Mouse (Mus musculus) 3134 (cell line): ENCODE results near the gene Lrrc55.

Experiments
- DNase-seq: peaks from one replicate; pipeline ENCODE4 v3.0.0-alpha.2; 2011; ENCODE audit warnings: low spot score; ENCODE audit not compliant: insufficient read length; ENCODE audit errors: extremely low read depth

Gene Lrrc55

GRCm38 (mm10) chr2:85172071-85172762 is 24.8 kb downstream of the Lrrc55 start:
- no peak for DNase-seq

DNA sequence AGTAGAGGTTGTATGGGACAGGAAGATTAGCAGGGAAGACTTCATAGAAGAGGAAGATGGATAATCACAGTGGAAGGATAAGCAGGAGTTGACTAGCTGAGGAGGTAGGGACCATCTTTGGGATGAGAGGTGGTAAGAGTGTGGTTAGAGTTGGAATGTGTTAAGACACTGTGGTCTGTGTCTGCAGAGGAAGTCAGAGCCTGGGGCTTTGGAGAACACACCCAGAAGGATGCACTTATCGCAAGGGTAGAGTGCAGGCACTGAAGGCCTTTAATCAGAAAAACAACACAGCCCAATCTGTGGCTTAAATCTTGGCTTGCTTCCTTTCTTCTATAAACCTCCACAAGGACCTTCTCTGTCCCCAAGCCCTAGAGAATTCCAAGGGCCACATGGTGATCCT is 28.7 kb downstream of the Lrrc55 start:
- no peak for DNase-seq

GRCm38 (mm10) chr2:85167624-85168023 is 29.4 kb downstream of the Lrrc55 start:
- no peak for DNase-seq

DNA sequence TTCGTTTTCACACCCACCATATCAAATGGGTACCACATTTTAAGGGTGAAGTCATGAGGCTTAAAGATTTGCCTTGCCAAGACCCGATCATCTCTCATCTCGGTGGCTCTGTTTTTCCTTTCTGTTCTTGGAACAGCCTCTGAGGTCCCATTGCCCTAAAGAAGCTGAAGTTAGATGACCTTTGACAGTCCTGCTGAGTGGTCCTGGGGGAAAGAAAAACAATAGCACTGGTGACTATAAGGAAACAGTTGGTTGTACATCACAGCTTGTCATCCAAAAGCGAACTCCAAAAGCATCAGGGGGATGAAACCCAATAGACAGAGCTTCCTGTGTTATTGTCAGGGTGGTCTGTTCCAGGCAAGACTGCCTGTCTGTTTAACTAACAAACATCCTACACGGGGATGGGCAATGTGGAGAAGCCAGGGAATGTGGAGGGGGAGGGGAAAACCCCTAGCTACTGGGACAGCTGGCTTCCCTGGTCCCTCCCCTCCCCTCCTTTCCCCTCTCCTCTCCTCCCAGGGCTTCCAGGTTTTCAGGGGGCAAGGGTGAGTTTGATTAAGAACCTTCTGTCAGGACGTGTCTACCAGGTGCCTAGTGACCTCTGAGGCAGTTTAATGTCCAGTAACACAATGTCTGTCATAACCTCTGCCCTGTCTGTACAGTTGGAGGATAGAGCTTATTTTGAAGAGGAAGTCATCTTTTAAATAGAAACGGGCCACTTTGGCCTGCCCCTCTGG is 33.5 kb downstream of the Lrrc55 start:
- no peak for DNase-seq

GRCm38 (mm10) chr2:85161638-85162093 is 35.3 kb downstream of the Lrrc55 start:
- DNase-seq: no peak

DNA sequence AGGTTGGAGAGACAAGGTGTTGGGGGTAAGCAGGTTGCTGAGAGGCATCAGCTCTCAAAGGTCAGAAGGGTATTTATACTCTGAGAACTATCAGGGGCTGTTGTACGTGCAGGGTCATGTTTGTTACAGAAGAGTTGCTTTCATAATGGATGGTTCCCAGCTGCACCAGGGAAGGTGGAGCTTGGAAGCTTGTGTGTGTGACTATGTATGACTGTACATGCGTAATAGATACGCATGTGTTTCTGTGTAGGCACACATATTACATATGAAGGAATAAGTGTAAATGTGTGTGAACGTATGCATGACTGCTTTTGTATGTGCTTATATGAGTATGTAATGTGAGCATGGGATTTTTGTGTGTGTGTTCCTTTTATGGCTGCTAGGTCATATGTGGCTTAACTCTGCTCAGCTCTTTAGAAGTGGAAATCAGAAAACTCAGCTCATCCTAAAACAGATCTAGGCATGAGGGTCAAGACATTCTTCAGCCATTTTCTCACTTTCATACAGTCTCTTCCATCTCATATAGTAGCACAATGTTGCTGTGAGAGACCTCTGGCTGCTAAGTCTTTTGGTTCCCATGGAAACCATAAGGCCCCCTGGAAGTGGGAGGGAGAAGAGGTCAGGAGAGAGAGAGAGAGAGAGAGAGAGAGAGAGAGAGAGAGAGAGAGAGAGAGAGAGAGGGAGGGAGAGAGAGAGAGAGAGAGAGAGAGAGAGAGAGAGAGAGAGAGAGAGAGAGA is 35.9 kb downstream of the Lrrc55 start:
- DNase-seq: no peak

DNA sequence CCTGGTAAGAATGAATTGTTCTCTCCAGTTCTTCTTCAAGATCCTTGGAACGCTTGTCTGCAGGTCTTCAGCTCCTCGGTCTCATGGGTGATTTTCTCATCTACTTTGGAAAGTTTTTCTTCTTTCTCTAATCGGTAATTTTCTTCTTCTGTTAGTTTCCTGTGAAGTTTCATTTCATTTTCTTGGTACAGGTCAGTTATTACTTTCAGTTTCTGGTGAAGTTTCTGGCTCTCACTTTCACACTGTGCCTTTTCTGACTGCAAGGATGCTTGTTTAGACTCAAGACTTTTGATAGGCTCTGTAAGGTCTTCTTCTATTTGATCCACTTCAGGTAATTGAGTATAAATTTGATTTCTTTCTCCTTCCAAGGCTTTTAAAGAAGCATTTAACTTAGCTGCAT is 39.6 kb downstream of the Lrrc55 start:
- DNase-seq: no peak

- DNase-seq: no peak
These were observed 40.9 kb downstream of the Lrrc55 start for GRCm38 (mm10) chr2:85156136-85156535.

GRCm38 (mm10) chr2:85155334-85155733 is 41.7 kb downstream of the Lrrc55 start:
- DNase-seq: no peak

GRCm38 (mm10) chr2:85151233-85151632 is 45.8 kb downstream of the Lrrc55 start:
- DNase-seq: no peak

DNA sequence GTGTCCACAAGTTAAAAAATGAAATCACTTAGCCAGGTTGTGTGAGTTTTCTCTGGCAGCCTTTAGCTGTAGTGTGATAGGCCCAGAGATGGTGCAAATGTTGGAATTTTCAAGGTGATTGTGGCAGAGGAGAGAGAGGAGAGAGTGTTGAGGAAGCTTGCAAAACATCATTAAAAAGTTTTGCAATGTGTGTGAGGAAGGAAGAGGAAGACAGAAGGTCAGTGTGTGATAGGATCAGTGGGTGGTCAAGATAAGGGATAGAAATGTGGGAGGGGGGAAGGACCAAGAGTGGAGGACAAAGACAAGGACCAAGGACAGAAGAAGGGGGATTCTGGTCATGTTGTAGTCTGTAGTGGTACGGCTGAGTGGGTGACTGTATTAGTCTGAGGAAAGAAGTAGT is 46.6 kb downstream of the Lrrc55 start:
- no peak for DNase-seq

- no peak for DNase-seq
These were observed 49.5 kb downstream of the Lrrc55 start for GRCm38 (mm10) chr2:85147481-85147880.

DNA sequence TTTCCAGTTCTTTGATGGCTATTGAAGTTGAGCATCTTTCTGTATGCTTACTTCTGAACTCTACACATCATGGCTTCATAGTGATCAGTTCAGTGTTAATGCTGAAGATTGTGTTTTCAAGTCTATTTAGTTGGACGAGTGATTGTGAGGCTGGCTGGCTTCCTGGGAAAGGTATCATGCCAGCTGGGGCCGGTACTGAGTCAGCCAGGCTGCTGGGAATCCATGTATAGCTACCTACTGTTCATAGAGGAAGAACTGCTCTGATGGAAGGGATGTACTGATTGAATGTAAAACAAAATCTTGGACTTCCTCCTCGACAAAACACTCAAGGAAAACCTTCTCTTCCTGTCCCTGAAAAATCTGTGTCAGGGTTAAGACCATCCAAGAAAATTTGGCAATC is 51.7 kb downstream of the Lrrc55 start:
- DNase-seq: no peak

- no peak for DNase-seq
These were observed 52.1 kb downstream of the Lrrc55 start for GRCm38 (mm10) chr2:85144908-85145307.

GRCm38 (mm10) chr2:85140833-85141232 is 56.2 kb downstream of the Lrrc55 start:
- DNase-seq: no peak

GRCm38 (mm10) chr2:85139846-85140245 is 57.2 kb downstream of the Lrrc55 start:
- no peak for DNase-seq

DNA sequence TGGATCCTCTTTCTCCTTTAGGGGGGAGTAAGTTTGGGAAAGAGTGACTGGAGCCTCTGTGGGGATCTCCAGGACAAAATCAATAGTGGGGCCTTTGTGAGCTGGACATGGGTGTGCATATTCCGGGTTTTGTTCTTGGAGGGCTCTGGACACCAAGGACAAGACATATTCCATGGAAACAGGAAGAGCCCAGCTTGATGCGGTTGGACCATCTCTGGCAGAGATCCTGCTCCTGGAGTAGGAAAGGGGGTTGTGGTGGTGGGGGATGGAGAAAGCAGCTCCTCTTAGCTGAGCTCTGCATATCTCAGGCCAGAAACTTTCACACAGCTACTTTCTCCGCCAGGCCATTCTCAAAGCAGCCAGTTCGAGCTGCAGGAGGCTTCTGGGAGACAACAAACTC is 57.6 kb downstream of the Lrrc55 start:
- no peak for DNase-seq

- no peak for DNase-seq
These were observed 58.9 kb downstream of the Lrrc55 start for GRCm38 (mm10) chr2:85138143-85138542.

DNA sequence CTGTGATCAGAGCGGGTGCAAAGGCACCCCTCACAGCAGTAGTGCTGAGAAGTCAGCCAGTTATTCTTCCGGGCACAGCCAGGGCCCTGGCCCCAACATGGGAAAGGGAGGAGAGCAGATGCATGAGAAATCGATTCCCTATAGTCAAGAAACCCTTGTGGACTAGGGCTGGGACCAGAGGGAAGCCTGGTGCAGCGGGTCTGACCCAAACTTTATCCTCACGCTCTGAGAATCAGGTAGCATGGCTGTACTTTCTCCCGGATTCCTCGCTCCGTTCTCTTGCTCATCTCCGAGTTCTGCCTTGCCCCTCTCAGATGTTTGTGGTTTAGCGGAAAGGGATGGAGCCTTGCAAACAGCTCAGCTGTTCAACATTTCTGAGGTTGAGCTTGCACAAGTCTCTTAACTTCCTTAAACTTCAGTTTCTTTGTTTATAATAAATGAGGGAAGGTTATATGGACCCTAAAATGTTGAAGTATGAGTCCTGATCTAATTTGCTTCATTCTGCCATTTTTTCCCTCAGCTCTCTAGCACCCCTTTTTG is 59.3 kb downstream of the Lrrc55 start:
- DNase-seq: no peak

DNA sequence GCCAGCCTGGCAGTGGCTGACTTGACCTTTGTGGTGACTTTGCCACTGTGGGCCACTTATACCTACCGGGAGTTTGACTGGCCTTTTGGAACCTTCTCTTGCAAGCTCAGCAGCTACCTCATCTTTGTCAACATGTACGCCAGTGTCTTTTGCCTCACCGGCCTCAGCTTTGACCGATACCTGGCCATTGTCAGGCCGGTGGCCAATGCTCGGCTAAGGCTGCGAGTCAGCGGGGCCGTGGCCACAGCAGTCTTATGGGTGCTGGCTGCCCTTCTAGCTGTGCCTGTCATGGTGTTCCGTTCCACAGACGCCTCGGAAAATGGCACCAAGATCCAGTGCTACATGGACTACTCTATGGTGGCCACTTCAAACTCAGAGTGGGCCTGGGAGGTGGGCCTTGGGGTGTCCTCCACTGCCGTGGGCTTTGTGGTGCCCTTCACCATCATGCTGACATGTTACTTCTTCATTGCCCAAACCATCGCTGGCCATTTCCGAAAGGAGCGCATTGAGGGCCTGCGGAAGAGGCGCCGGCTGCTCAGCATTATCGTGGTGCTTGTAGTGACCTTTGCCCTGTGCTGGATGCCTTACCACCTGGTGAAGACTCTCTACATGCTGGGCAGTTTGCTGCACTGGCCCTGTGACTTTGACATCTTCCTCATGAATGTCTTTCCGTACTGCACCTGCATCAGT is 60.0 kb downstream of the Lrrc55 start:
- no peak for DNase-seq

GRCm38 (mm10) chr2:85136089-85136488 is 60.9 kb downstream of the Lrrc55 start, which contains the start of gene Aplnr:
Aplnr (plus strand) TSS chr2:85136225.
- DNase-seq: no peak
